9 mouse cellular contexts compared by ENCODE assay signal in genomic region chr5:126104883-126105282, GRCm38 (mm10).
"Had no signal": no experiment of that assay in that cellular context is flagged by ENCODE, and none has a peak within 500 bp of the region (broad histone marks: within the 10 kb centered on the region; RNA-seq: fewer than 3 reads in every experiment).

No protein-coding gene starts in this region.

- DNase-seq: liver, postnatal 0 days; lung, adult 2 months; lung, postnatal 14 days; lung, postnatal 36 days; right cerebral cortex, postnatal 14 days; spleen, adult 18-20 months; thymus, adult 18-20 months; thymus, postnatal 14 days; thymus, postnatal 36 days had no signal
